Mouse (Mus musculus): ENCODE measurements around the gene Mrgbp. TPM values are rescaled to one million over a fixed set of nuclear protein-coding genes. Genes with fewer than 3 reads are reported as not detected.

The Mrgbp gene
- polyA plus RNA-seq, 1 experiment, result 13.1 TPM

DNA sequence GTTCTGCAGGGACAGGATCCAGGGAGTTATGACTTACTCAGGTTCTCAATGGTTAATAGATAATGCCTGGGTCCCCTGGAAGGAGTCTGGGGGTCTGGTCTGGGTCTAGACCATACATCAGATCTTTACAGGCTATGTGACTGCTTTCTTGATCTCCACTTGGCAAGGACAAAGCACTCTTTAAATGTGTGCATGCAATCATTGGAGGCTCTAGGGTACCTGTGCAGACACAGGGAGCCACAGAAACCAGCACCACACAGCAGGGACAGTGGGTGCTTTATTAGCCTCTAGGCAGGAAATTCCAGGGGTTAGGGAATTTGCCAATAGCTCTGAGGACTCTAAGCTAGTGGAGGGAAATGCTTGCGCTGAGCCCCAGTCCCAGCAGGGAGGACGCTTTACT lies 30.8 kb downstream of the Mrgbp start:
- Histone ChIP-seq H3K4me1 (ENCODE audit: control insufficient read depth, insufficient read depth, low read length) (no peaks in the 10 kb centered on the region), H3K4me3 (ENCODE audit: insufficient read depth, low read length) (no peak overlapping the region), H3K27ac (ENCODE audit: insufficient read depth, low read length) (no peak overlapping the region)
- no peak for TF ChIP-seq CTCF (IDR thresholded peaks at IDR 0.05; ENCODE audit: borderline replicate concordance, insufficient read depth, low read length)

Other genes with a start within 250 kb of the Mrgbp start
- not detected in 2 replicates for gene Gata5, start 246.6 kb upstream of the Mrgbp start, polyA plus RNA-seq (2011; ENCODE audit: insufficient read length, low read depth, missing spikeins)
- 4.2 and 8.0 TPM in 2 replicates for gene Slco4a1, start 125.1 kb upstream of the Mrgbp start, polyA plus RNA-seq (2011; ENCODE audit: insufficient read length, low read depth, missing spikeins)
- not detected in 2 replicates for gene Ntsr1, start 81.3 kb upstream of the Mrgbp start, polyA plus RNA-seq (2011; ENCODE audit: insufficient read length, low read depth, missing spikeins)
- 78.0 and 78.2 TPM in 2 replicates for gene Ogfr, start 7.9 kb downstream of the Mrgbp start, polyA plus RNA-seq (2011; ENCODE audit: insufficient read length, low read depth, missing spikeins)
- gene Col9a3, start 16.5 kb downstream of the Mrgbp start, polyA plus RNA-seq (2011; ENCODE audit: insufficient read length, low read depth, missing spikeins), result 1.0 and 2.5 TPM in 2 replicates
- 10.8 and 11.6 TPM in 2 replicates for gene Tcfl5, start 61.4 kb downstream of the Mrgbp start, polyA plus RNA-seq (2011; ENCODE audit: insufficient read length, low read depth, missing spikeins)
- gene Dido1, start 128.7 kb downstream of the Mrgbp start, polyA plus RNA-seq (2011; ENCODE audit: insufficient read length, low read depth, missing spikeins), result 29.3 and 31.3 TPM in 2 replicates
- gene Gid8, start 128.8 kb downstream of the Mrgbp start, polyA plus RNA-seq (2011; ENCODE audit: insufficient read length, low read depth, missing spikeins), result 58.0 and 71.8 TPM in 2 replicates
- gene Slc17a9, start 144.0 kb downstream of the Mrgbp start, polyA plus RNA-seq (2011; ENCODE audit: insufficient read length, low read depth, missing spikeins), result 1.5 and 2.9 TPM in 2 replicates
- gene Bhlhe23, start 195.6 kb downstream of the Mrgbp start, polyA plus RNA-seq (2011; ENCODE audit: insufficient read length, low read depth, missing spikeins), result not detected in 2 replicates

Measured in embryonic fibroblast, embryonic 13.5 days (primary cell).